Mouse (Mus musculus) E14TG2a.4 (cell line): ENCODE measurements around the gene Nedd9.
A peak's percentile ranks its signal among the peaks of the same experiment; 100 is the strongest.

Experiments used
- H3K27me3 ChIP-seq: 2 replicates; pipeline ENCODE4 v1.6.1; 2014; ENCODE audit warnings: low read length, control low read depth; ENCODE audit not compliant: insufficient read depth
- H3K36me3 ChIP-seq: 2 replicates; pipeline ENCODE4 v1.6.1; 2014; ENCODE audit warnings: low read length, control low read depth; ENCODE audit not compliant: insufficient read depth
- H3K4me1 ChIP-seq: replicated peaks from 2 replicates; pipeline ENCODE4 v1.6.1; 2014; ENCODE audit warnings: low read depth, low read length, control low read depth
- H3K4me3 ChIP-seq: replicated peaks from 2 replicates; pipeline ENCODE4 v1.5.1; 2014; ENCODE audit warnings: mild to moderate bottlenecking, low read length
- H3K9me3 ChIP-seq: 2 replicates; pipeline ENCODE4 v1.6.1; 2014; ENCODE audit warnings: low read length, control low read depth
- CTCF ChIP-seq: conservative IDR thresholded peaks from 2 replicates; pipeline ENCODE4 v1.5.1; 2014; ENCODE audit warnings: low read length
- NANOG ChIP-seq: IDR thresholded peaks from 2 replicates; pipeline ENCODE4 v1.6.1; 2014; ENCODE audit warnings: borderline replicate concordance, low read length, mixed read lengths
- POU5F1 ChIP-seq: IDR thresholded peaks from 2 replicates; pipeline ENCODE4 v1.6.1; 2014; ENCODE audit warnings: low read length, borderline replicate concordance

Gene Nedd9

DNA sequence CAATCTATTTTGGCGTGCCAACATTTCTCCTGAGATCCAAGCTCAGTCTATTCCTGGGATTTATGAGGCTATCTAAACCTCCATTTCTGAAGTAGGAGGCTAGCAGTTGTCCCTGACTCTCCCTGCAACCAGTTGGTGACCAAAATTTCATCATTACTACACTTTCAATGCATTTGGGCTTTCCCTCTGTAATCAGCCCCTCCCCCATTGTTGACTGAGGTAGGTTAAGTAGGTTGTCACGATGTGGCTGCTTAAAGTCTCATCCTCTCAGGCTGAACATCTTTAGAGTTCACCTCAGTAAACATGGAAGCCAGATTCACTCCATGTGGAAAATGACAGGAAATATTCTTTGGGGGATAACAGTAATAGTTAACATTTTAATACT is 15.7 kb upstream of the Nedd9 start:
- no peaks in the 10 kb centered on the region for H3K36me3 ChIP-seq
- H3K27me3 ChIP-seq = no peaks in the 10 kb centered on the region
- no peak for TF ChIP-seq CTCF
- no peak for TF ChIP-seq POU5F1
- TF ChIP-seq NANOG = no peak
- no peak overlapping the region for H3K4me3 ChIP-seq
- no peaks in the 10 kb centered on the region for H3K9me3 ChIP-seq
- no peaks in the 10 kb centered on the region for H3K4me1 ChIP-seq

DNA sequence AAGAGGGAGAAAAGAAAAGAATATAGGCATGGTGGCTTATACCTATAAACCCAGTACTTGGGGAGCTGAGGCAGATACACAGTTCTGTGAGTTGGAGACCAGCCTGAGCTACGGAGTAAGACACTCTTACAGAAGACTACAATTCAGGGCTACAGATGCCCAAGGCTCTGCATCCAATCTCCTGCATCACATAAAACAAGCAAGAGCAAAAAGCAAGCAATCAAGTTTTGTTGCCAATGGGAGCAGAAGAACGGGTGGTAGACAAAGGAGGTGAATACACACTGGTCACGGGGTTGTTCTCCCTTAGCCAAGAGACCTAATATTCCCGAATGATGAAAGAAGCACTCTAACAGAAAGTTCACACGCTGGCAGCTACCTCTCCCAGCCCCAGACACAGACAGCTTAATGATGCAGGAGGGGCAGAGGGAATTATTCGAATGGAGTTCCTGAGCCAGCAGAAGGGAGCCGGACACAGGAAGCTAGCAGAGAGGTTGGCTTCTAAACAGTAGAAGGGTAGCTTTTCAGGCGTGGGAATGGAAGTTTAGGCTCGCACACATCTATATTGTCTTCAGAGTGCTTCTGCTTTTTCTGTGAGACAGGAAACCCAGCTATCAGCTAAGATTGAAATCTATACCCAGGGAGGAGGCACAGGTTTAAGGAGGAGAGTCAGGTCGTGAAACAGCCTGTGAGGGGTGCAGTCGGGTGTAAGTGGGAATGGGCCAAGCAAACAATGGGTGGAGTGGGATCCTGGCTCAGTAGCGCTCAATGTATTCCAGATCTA is 15.2 kb upstream of the Nedd9 start:
- Histone ChIP-seq H3K4me1 (no peaks in the 10 kb centered on the region), H3K4me3 (no peak overlapping the region), H3K9me3 (no peaks in the 10 kb centered on the region), H3K36me3 (no peaks in the 10 kb centered on the region), H3K27me3 (no peaks in the 10 kb centered on the region)
- TF ChIP-seq NANOG (no peak), POU5F1 (no peak), CTCF (no peak)

DNA sequence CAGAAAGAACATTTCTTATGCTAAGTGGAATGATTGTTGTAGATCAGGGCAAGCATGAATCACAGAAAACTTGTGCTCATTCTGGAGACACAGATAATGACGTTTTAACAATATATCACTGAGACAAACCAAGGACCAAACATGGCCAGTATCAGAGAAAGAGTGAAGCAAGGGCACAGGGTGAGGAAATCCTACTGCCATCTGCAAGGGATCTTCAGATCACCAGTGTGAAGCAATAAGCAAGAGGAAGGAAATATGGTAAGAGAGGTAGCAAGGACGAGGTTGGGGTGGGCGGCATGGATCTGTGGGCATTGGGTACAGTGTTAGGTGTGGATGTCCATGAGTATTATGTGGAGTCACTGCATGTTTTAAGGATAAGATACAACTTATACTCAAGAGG is 13.6 kb upstream of the Nedd9 start:
- H3K4me1 ChIP-seq = no peaks in the 10 kb centered on the region
- no peak overlapping the region for H3K4me3 ChIP-seq
- H3K9me3 ChIP-seq = no peaks in the 10 kb centered on the region
- H3K36me3 ChIP-seq = no peaks in the 10 kb centered on the region
- H3K27me3 ChIP-seq = no peaks in the 10 kb centered on the region
- TF ChIP-seq NANOG = no peak
- TF ChIP-seq POU5F1 = no peak
- no peak for TF ChIP-seq CTCF

DNA sequence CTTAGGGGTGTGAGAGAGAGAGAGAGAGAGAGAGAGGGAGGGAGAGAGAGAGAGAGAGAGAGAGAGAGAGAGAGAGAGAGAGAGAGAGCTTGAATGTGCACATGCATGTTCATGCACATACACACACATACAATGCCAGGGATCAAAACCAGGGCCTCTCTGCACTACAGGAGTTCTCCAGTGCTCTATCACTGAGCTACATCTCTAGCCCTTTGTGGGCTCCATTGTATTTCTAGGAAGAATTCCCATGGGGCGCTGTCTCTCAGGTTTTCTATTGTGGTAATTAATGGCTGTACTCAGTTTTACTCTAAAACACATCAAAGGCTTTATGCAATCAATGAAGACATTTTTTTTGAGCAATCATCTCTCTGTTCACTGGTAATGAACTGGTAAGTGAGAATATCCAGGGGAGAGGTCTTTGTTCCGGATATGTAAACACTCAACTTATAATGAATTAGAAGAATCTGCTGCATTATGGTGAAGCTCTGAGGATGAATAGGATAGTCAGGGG is 11.5 kb upstream of the Nedd9 start:
- no peak overlapping the region for H3K4me3 ChIP-seq
- no peaks in the 10 kb centered on the region for H3K36me3 ChIP-seq
- no peaks in the 10 kb centered on the region for H3K27me3 ChIP-seq
- H3K4me1 ChIP-seq = no peaks in the 10 kb centered on the region
- TF ChIP-seq CTCF (no peak), NANOG (peak; percentile 91; the same call in 1 of the 2 replicates), POU5F1 (no peak)
- H3K9me3 ChIP-seq = no peaks in the 10 kb centered on the region

DNA sequence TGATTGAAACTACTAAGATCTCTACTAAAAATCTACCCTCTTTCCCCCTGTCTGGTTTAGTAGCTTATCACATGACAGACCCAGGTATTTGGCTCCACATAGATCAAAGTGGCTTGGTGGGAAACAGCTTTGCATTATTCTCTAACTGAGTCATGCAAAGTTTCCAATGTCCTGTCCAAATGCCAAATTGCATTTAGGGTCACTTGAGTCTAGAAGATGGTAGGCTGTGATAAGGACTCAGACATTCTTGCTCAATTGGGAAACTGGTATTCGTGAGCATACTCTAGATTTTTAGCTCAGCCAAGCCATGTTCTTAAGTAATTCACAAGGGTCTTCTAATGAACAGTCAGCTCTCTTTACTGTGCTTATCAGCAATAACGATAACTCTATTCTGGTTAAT is 7.5 kb upstream of the Nedd9 start:
- Histone ChIP-seq H3K4me3 (no peak overlapping the region), H3K9me3 (no peaks in the 10 kb centered on the region), H3K4me1 (no peaks in the 10 kb centered on the region), H3K36me3 (no peaks in the 10 kb centered on the region), H3K27me3 (no peaks in the 10 kb centered on the region)
- no peak for TF ChIP-seq NANOG
- no peak for TF ChIP-seq CTCF
- TF ChIP-seq POU5F1 = no peak

DNA sequence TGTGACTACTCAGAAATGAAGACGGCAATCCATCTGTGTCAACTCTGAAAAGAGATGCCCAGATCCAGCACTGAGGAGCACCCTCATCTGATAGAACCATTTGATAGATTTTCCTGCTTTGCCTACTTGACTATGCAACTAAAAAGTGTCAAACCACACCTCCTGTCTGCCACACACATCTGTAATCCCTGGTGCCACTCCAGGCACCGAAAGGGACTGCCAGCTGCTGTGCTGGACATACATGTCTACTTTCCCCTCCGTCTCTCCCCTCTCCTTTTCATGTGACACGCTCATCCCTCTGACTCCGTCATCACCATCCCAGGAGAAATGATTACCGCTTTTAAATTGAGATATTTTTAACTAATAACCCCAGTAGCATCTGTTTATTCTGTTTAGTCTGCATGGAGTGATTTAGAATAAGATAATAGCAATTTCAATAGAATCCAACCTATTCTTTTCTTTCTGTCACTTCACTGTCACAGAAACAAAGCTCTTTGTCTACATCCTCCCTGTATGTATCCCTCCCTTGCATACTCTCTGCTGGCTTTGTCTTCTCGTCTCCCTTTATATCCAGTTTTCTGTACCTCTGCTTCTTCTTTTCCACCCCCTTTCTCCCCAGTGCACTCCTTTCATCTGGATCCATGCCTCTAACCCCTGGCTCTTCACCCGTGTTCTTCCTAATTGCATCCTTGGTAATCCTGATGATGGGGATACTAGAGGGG is 5.0 kb upstream of the Nedd9 start:
- no peak for TF ChIP-seq POU5F1
- Histone ChIP-seq H3K4me3 (no peak overlapping the region), H3K4me1 (no peaks in the 10 kb centered on the region)

DNA sequence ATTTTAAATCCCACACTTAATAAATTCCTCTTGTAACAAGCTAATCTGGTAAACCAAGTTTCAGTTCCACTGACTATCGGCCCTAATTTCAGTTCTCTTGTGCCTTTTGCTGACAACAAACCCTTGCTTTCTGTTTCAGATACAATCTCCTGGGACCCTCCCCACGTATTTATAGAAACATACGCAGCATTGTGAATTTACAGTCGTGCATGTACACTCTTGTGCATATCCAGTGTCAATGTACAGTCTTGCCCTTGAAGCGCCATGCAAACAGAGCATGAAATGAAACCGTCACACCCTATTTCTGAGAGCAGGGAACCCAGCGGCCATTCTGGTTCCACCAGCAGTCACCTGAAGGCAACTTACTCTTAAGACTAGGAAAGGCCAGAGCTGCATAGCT is 4.4 kb upstream of the Nedd9 start:
- Histone ChIP-seq H3K9me3 (no peaks in the 10 kb centered on the region), H3K36me3 (no peaks in the 10 kb centered on the region), H3K4me1 (peaks cover 4% of the 10 kb centered on the region; the same call in 1 of the 2 replicates), H3K4me3 (no peak overlapping the region), H3K27me3 (no peaks in the 10 kb centered on the region)
- no peak for TF ChIP-seq CTCF
- no peak for TF ChIP-seq POU5F1
- no peak for TF ChIP-seq NANOG

More for the DNA sequence above, 5.0 kb upstream of the Nedd9 start:
- no peaks in the 10 kb centered on the region for H3K9me3 ChIP-seq
- no peaks in the 10 kb centered on the region for H3K36me3 ChIP-seq
- no peaks in the 10 kb centered on the region for H3K27me3 ChIP-seq

DNA sequence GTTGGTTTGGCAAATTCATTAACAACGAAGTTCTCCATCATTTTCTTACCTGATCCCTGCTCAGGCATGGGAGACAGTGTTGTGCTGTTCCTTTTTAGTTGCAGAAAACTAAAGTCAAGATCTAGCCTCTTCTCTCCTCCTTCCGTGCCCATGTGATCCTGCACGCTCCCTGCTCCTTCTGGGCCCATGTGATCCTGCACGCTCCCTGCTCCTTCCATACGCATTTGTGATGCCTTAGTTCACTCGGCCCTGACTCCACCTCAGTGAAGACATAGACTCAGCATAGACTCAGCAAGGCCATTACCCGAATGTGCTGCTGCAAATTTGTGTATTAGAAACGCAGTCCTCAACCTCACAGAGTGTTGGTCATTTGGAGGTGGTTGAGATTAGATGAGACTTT is 3.1 kb upstream of the Nedd9 start:
- Histone ChIP-seq H3K27me3 (no peaks in the 10 kb centered on the region), H3K9me3 (no peaks in the 10 kb centered on the region), H3K4me1 (peaks cover 4% of the 10 kb centered on the region; the same call in 1 of the 2 replicates), H3K36me3 (no peaks in the 10 kb centered on the region), H3K4me3 (no peak overlapping the region)
- TF ChIP-seq POU5F1 (no peak), CTCF (no peak), NANOG (no peak)
